Mouse (Mus musculus): ENCODE data around the gene Slc37a1. TPM values are rescaled to one million over a fixed set of nuclear protein-coding genes. Genes with fewer than 3 reads are reported as not detected.
A peak's percentile ranks its signal among the peaks of the same experiment; 100 is the strongest.

Gene Slc37a1
- polyA plus RNA-seq, 1 experiment from 2014 or later: 3.9 TPM

DNA sequence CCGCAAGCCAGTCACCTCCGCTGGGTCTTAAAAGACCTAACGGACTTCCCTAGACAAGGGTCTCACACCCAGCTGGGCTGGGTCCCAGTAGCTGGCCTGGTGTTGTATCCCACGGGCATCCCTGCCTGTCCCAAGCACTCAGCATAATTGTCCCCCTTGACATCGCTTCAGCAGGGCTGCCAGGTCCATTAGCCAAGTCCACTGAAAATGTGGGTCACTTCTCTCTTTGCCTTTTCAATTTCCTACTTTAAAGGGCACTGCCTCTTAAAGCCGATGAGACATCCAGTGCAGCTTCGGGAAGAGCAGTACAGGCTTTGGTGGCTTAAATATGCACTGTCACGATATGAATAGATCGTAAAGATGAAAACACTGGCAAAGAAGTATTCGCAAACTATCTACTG, 91.8 kb downstream of the Slc37a1 start:
- Histone ChIP-seq H3K4me2 (ENCODE audit: low read length) (no peak overlapping the region; the same call in 1 of the 2 replicates), H3K4me1 (replicated peaks; ENCODE audit: insufficient read depth, low read length) (no peaks in the 10 kb centered on the region), H3K9ac (ENCODE audit: low read depth, low read length) (no peak overlapping the region), H3K27ac (no peak overlapping the region), H3K9me3 (replicated peaks; ENCODE audit: low read length) (no peaks in the 10 kb centered on the region), H3K27me3 (ENCODE audit: insufficient read depth, low read length) (no peaks in the 10 kb centered on the region), H3K36me3 (ENCODE audit: insufficient read depth, low read length) (no peaks in the 10 kb centered on the region), H3K4me3 (replicated peaks; ENCODE audit: low read depth, low read length) (no peak overlapping the region)
- 64% methylated on average over 10 of the region's 10 CpGs for WGBS
- TF ChIP-seq CTCF (IDR thresholded peaks at IDR 0.05; ENCODE audit: low read depth): no peak
- DNase-seq (ENCODE audit: low spot score) (no peak), ATAC-seq (replicated peaks; ENCODE audit: low FRiP score, low read depth) (no peak)

DNA sequence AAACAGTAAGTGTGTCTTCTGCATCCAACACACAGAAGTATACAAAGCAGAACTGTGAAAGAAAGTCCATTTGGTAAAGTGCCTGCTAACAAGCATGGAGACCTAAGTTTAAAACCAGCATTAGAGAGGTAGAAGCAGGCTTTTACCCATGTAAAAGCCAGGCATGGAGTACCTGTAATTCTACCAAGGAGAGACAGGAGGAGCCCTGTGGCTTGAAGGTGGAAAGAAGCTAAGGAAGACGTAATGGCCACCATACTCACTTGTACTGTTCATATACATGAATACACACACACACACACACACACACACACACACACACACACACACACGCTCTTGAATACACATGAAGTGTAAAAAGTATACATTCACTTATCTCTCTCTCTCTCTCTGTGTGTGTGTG, 92.5 kb downstream of the Slc37a1 start:
- no peak overlapping the region for H3K9ac ChIP-seq (ENCODE audit: low read depth, low read length)
- H3K4me3 ChIP-seq (replicated peaks; ENCODE audit: low read depth, low read length): no peak overlapping the region
- no peaks in the 10 kb centered on the region for H3K27me3 ChIP-seq (ENCODE audit: insufficient read depth, low read length)
- no peaks in the 10 kb centered on the region for H3K36me3 ChIP-seq (ENCODE audit: insufficient read depth, low read length)
- H3K4me1 ChIP-seq (replicated peaks; ENCODE audit: insufficient read depth, low read length): no peaks in the 10 kb centered on the region
- ATAC-seq (replicated peaks; ENCODE audit: low FRiP score, low read depth) (no peak), DNase-seq (ENCODE audit: low spot score) (peak; percentile 41)
- WGBS: 83% methylated on average over 2 of the region's 2 CpGs
- no peak overlapping the region for H3K27ac ChIP-seq
- TF ChIP-seq CTCF (IDR thresholded peaks at IDR 0.05; ENCODE audit: low read depth): peak; percentile 46; the same call in 1 of the 2 replicates
- no peak overlapping the region for H3K4me2 ChIP-seq (ENCODE audit: low read length)
- H3K9me3 ChIP-seq (replicated peaks; ENCODE audit: low read length): no peaks in the 10 kb centered on the region

DNA sequence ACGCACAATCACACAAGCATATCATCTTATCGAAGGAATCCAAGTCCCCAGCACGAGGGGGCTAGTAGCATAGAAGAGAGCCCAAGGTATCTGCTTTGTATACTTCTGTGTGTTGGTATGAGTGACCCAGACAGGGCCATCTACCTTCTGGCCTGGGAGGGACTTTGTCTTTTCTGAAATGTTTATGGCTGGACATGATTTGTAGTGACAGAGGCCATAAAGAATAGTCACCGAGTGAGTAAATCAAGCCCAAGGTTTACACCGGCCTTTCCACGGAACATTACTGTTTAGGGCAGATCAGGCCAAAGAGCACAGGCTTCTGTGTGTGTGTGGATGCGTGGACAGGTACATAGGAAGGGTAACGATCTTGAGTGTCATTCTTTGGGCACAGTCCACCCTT, 93.3 kb downstream of the Slc37a1 start:
- DNase-seq (ENCODE audit: low spot score) (peak; percentile 40), ATAC-seq (replicated peaks; ENCODE audit: low FRiP score, low read depth) (no peak)
- Histone ChIP-seq H3K36me3 (ENCODE audit: insufficient read depth, low read length) (no peaks in the 10 kb centered on the region), H3K27ac (no peak overlapping the region), H3K27me3 (ENCODE audit: insufficient read depth, low read length) (no peaks in the 10 kb centered on the region), H3K9ac (ENCODE audit: low read depth, low read length) (no peak overlapping the region), H3K4me2 (ENCODE audit: low read length) (no peak overlapping the region), H3K9me3 (replicated peaks; ENCODE audit: low read length) (no peaks in the 10 kb centered on the region), H3K4me1 (replicated peaks; ENCODE audit: insufficient read depth, low read length) (no peaks in the 10 kb centered on the region; the same call in 1 of the 2 replicates), H3K4me3 (replicated peaks; ENCODE audit: low read depth, low read length) (no peak overlapping the region)
- WGBS: 36% methylated on average over 8 of the region's 8 CpGs
- TF ChIP-seq CTCF (IDR thresholded peaks at IDR 0.05; ENCODE audit: low read depth): no peak

DNA sequence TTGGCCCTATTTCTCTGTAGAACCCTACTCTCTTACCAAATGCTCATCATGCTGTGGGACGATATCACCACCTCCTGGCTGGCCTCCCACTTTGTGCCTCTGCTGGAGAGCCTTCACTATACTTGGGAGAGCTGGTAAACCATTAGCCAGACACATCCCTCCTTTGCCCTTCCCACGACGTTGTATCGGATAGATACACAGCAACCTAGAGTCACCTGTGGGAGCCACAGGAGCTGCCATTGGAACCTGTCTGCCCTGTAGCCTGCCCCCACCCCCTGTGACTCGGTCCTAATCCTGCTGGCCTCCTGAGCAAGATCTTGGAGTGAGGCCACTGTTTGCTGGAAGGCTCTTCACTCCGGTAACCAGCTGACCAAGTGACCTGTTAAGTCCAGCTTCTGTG, 96.7 kb downstream of the Slc37a1 start:
- no peak overlapping the region for H3K9ac ChIP-seq (ENCODE audit: low read depth, low read length)
- H3K36me3 ChIP-seq (ENCODE audit: insufficient read depth, low read length): no peaks in the 10 kb centered on the region
- no peak overlapping the region for H3K27ac ChIP-seq
- ATAC-seq (replicated peaks; ENCODE audit: low FRiP score, low read depth) (no peak), DNase-seq (ENCODE audit: low spot score) (no peak)
- no peaks in the 10 kb centered on the region for H3K9me3 ChIP-seq (replicated peaks; ENCODE audit: low read length)
- no peak overlapping the region for H3K4me3 ChIP-seq (replicated peaks; ENCODE audit: low read depth, low read length)
- peak; percentile 20; the same call in 1 of the 2 replicates for TF ChIP-seq CTCF (IDR thresholded peaks at IDR 0.05; ENCODE audit: low read depth)
- no peak overlapping the region for H3K4me2 ChIP-seq (ENCODE audit: low read length)
- H3K27me3 ChIP-seq (ENCODE audit: insufficient read depth, low read length): no peaks in the 10 kb centered on the region
- 61% methylated on average over 6 of the region's 6 CpGs for WGBS
- H3K4me1 ChIP-seq (replicated peaks; ENCODE audit: insufficient read depth, low read length): peaks cover 17% of the 10 kb centered on the region

DNA sequence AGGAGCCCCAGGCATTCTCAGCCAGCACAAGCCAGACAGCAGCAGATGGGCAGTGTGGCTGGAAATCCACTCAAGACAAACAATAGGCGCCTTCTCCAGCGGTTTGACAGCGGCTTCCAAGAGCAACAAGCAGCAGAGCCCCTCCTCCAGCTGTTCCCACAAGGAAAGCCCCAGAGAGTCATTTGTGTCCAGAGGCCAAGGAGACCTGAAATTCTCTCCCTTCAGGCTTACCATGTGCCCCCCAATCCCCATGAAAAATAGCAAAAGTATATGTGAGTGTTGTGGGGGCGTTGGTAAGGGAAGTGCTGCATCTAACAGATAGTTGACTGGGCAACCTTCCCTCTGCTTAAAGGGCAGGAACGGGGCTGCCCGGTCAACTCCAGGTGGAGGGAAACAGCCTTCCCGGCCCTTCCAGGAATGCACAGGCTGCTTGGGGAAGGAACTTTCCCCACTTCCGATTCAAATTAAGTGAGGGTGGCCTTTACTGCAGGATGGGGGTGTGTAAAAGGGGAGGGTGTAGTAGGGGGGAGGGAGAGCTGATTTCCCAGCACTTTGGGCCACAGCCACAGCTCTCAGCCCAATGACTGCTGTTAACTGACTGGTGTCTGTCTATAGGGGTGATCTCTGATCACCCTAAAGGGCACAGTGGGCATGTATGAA, 98.5 kb downstream of the Slc37a1 start:
- Histone ChIP-seq H3K36me3 (ENCODE audit: insufficient read depth, low read length) (no peaks in the 10 kb centered on the region), H3K27ac (peak overlapping the region; percentile 21; the same call in 1 of the 2 replicates), H3K27me3 (ENCODE audit: insufficient read depth, low read length) (no peaks in the 10 kb centered on the region), H3K4me1 (replicated peaks; ENCODE audit: insufficient read depth, low read length) (peaks cover 17% of the 10 kb centered on the region), H3K9me3 (replicated peaks; ENCODE audit: low read length) (no peaks in the 10 kb centered on the region), H3K9ac (ENCODE audit: low read depth, low read length) (no peak overlapping the region), H3K4me2 (ENCODE audit: low read length) (peak overlapping the region; percentile 97), H3K4me3 (replicated peaks; ENCODE audit: low read depth, low read length) (no peak overlapping the region)
- TF ChIP-seq CTCF (IDR thresholded peaks at IDR 0.05; ENCODE audit: low read depth): no peak
- no peak for ATAC-seq (replicated peaks; ENCODE audit: low FRiP score, low read depth)
- peak; percentile 71 for DNase-seq (ENCODE audit: low spot score)
- 7% methylated on average over 8 of the region's 8 CpGs for WGBS

DNA sequence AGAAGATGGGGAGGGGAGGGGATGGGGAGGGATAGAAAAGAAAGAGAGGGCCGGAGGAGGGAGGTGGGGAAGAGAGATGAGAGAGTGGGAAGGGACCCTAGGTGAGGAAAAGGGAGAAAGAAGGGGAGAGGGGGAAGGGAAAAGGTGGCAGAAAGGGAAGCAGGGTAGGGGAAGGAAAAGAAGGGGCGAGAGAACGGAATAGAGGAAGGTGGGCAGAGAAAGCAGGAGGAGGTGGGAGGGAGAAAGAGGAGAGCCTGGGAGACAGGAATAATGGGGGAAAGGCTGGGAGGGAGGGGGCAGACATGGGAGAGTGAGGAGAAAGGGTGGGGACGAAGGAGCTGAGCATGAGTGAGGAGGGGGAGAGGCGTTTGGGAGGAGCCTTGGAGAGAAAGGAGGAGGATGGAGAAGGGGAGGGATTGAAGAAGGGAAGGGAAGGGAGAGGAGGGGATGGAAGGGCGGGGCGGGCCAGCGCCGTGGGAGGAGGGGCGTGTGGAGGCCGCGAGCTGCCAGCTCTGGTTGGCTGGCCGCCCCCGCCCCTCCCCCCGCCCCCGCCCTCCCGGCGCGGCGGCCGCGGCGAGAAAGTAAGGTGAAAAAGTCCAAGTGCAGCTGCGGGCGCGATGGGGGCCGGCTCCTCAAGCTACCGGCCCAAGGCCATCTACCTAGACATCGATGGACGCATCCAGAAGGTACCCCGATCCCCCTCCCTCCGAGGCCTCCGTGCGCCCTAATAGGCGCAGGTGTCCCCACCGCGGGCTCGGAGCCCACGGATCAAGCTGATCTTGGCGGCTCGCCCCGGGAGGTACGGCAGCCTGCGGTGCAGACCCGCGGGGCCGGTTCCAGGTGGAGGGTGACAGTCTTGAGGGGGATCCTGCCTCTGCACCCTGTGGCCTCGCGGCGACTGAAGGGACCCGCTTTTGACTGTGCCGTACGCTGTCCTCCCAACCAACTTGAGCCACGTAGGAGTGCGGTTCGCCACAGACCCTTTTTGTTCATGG, 99.4 kb downstream of the Slc37a1 start, which contains the start of gene Pde9a:
Pde9a (plus strand) TSS at position 540 of the 995 bp plus-strand sequence.
- 2% methylated on average over 33 of the region's 56 CpGs for WGBS
- DNase-seq (ENCODE audit: low spot score) (peak; percentile 94), ATAC-seq (replicated peaks; ENCODE audit: low FRiP score, low read depth) (peak; percentile 84)
- Histone ChIP-seq H3K27me3 (ENCODE audit: insufficient read depth, low read length) (no peaks in the 10 kb centered on the region), H3K27ac (peak within 1 kb of the TSS; percentile 68), H3K9me3 (replicated peaks; ENCODE audit: low read length) (no peaks in the 10 kb centered on the region), H3K4me2 (ENCODE audit: low read length) (peak within 1 kb of the TSS; percentile 97), H3K4me1 (replicated peaks; ENCODE audit: insufficient read depth, low read length) (peaks cover 17% of the 10 kb centered on the region), H3K9ac (ENCODE audit: low read depth, low read length) (peak within 1 kb of the TSS; percentile 79), H3K36me3 (ENCODE audit: insufficient read depth, low read length) (no peaks in the 10 kb centered on the region), H3K4me3 (replicated peaks; ENCODE audit: low read depth, low read length) (peak within 1 kb of the TSS; percentile 69)
- no peak for TF ChIP-seq CTCF (IDR thresholded peaks at IDR 0.05; ENCODE audit: low read depth)

All from kidney, postnatal 0 days (tissue).